Mouse (Mus musculus) liver, postnatal 0 days (tissue): ENCODE measurements around the gene Glp2r. TPM values are rescaled to one million over a fixed set of nuclear protein-coding genes. Genes with fewer than 3 reads are reported as not detected.

Source experiments
- ATAC-seq: fragments of 200-750 bp; cut with Nextera tagmentation; 2 replicates; pipeline ENCODE4 v1.8.0; 2017; ENCODE audit warnings: mild to moderate bottlenecking, moderate library complexity
- DNase-seq: peaks from one replicate; pipeline ENCODE4 v3.0.0-alpha.2; 2016
- H3K27ac ChIP-seq: fragments of 300-500 bp; sonication (generic); 2 replicates; pipeline ENCODE4 v1.5.1; 2014; ENCODE audit warnings: antibody characterized with exemption, moderate library complexity, mild to moderate bottlenecking, low read depth
- H3K27me3 ChIP-seq: fragments of 300-500 bp; sonication (generic); 2 replicates; pipeline ENCODE4 v1.6.1; 2014; ENCODE audit warnings: low read length, control low read depth, mixed read lengths; ENCODE audit not compliant: insufficient read depth
- H3K36me3 ChIP-seq: fragments of 300-500 bp; sonication (generic); replicated peaks from 2 replicates; pipeline ENCODE4 v1.6.1; 2014; ENCODE audit warnings: mild to moderate bottlenecking, control low read depth, low read length, moderate library complexity, mixed read lengths; ENCODE audit not compliant: insufficient read depth
- H3K4me1 ChIP-seq: fragments of 300-500 bp; sonication (generic); 2 replicates; pipeline ENCODE4 v1.6.1; 2014; ENCODE audit warnings: antibody characterized with exemption, mild to moderate bottlenecking, control low read depth; ENCODE audit not compliant: insufficient read depth
- H3K4me2 ChIP-seq: fragments of 300-500 bp; sonication (generic); 2 replicates; pipeline ENCODE4 v1.6.1; 2014; ENCODE audit warnings: low read depth, mild to moderate bottlenecking, low read length, moderate library complexity, mixed read lengths
- H3K4me3 ChIP-seq: fragments of 300-500 bp; sonication (generic); 2 replicates; pipeline ENCODE4 v1.5.1; 2014; ENCODE audit warnings: low read depth, low read length
- H3K9ac ChIP-seq: fragments of 300-500 bp; sonication (generic); replicated peaks from 2 replicates; pipeline ENCODE4 v1.6.1; 2014; ENCODE audit warnings: mild to moderate bottlenecking, moderate library complexity
- H3K9me3 ChIP-seq: fragments of 300-500 bp; sonication (generic); 2 replicates; pipeline ENCODE4 v1.6.1; 2016; ENCODE audit warnings: mild to moderate bottlenecking, control low read depth, low read length, mixed read lengths
- CTCF ChIP-seq: sonication (generic); IDR thresholded peaks from 2 replicates; pipeline ENCODE4 v1.5.1; 2016; ENCODE audit warnings: antibody characterized with exemption, low read depth
- EP300 ChIP-seq: IDR thresholded peaks from 2 replicates; pipeline ENCODE4 v1.6.1; 2016; ENCODE audit warnings: antibody characterized with exemption, low read depth, mild to moderate bottlenecking
- whole genome bisulfite sequencing: fragments of 180-500 bp; shearing (Covaris S2); extraction: QIAGEN DNeasy Blood & Tissue Kit; methylation state at CpG from one replicate; pipeline ENCODE4 v1.1.7; 2014; ENCODE audit not compliant: insufficient replicate concordance; 5-methylcytosine and 5-hydroxymethylcytosine counted together
- polyA plus RNA-seq: library from polyadenylated mRNA; unstranded; fragments of >200 nt; fragmentation: Nextera tagmentation; extraction: Ambion mirVana; gene quantifications from 2 replicates; pipeline ENCODE4 v1.2.1, GENCODE M21; 2015

Glp2r gene
- polyA plus RNA-seq, 1 experiment from 2014 or later = 0.02 TPM

GRCm38 (mm10) chr11:67653521-67654090 is 117.3 kb downstream of the Glp2r start:
- no peaks in the 10 kb centered on the region for H3K4me1 ChIP-seq
- H3K27me3 ChIP-seq = no peaks in the 10 kb centered on the region
- no peak overlapping the region for H3K4me3 ChIP-seq
- H3K9ac ChIP-seq = no peak overlapping the region
- H3K36me3 ChIP-seq = no peaks in the 10 kb centered on the region
- DNase-seq (no peak), ATAC-seq (no peak)
- H3K4me2 ChIP-seq = no peak overlapping the region
- TF ChIP-seq CTCF (no peak), EP300 (no peak)
- 74% methylated on average over 9 of the region's 9 CpGs for WGBS
- no peaks in the 10 kb centered on the region for H3K9me3 ChIP-seq
- H3K27ac ChIP-seq = no peak overlapping the region

- no peak overlapping the region for H3K9ac ChIP-seq
- no peak overlapping the region for H3K4me2 ChIP-seq
- no peak overlapping the region for H3K27ac ChIP-seq
- no peaks in the 10 kb centered on the region for H3K4me1 ChIP-seq
- TF ChIP-seq EP300 = no peak
- no peaks in the 10 kb centered on the region for H3K36me3 ChIP-seq
- 47% methylated on average over 6 of the region's 6 CpGs for WGBS
- H3K27me3 ChIP-seq = no peaks in the 10 kb centered on the region
- DNase-seq = no peak
- no peak for ATAC-seq
- H3K9me3 ChIP-seq = no peaks in the 10 kb centered on the region
- H3K4me3 ChIP-seq = no peak overlapping the region
Measured at GRCm38 (mm10) chr11:67652893-67653255, 118.1 kb downstream of the Glp2r start.

- no peaks in the 10 kb centered on the region for H3K9me3 ChIP-seq
- TF ChIP-seq CTCF (peak; percentile 60), EP300 (no peak)
- no peaks in the 10 kb centered on the region for H3K27me3 ChIP-seq
- H3K9ac ChIP-seq = no peak overlapping the region
- H3K4me2 ChIP-seq = no peak overlapping the region
- no peak for ATAC-seq
- H3K4me1 ChIP-seq = no peaks in the 10 kb centered on the region
- 22% methylated on average over 14 of the region's 14 CpGs for WGBS
- DNase-seq = no peak
- no peak overlapping the region for H3K27ac ChIP-seq
- H3K36me3 ChIP-seq = no peaks in the 10 kb centered on the region
- no peak overlapping the region for H3K4me3 ChIP-seq
Measured at GRCm38 (mm10) chr11:67652194-67652892, 118.6 kb downstream of the Glp2r start.

GRCm38 (mm10) chr11:67651731-67652130 is 119.2 kb downstream of the Glp2r start:
- H3K4me3 ChIP-seq = no peak overlapping the region
- DNase-seq = no peak
- 65% methylated on average over 6 of the region's 6 CpGs for WGBS
- H3K27ac ChIP-seq = no peak overlapping the region
- H3K27me3 ChIP-seq = no peaks in the 10 kb centered on the region
- TF ChIP-seq CTCF (no peak), EP300 (no peak)
- no peaks in the 10 kb centered on the region for H3K36me3 ChIP-seq
- no peak overlapping the region for H3K4me2 ChIP-seq
- no peak overlapping the region for H3K9ac ChIP-seq
- no peak for ATAC-seq
- H3K9me3 ChIP-seq = no peaks in the 10 kb centered on the region
- no peaks in the 10 kb centered on the region for H3K4me1 ChIP-seq

- no peak for TF ChIP-seq EP300
- peak; percentile 31; the same call in 1 of the 2 replicates for TF ChIP-seq CTCF
- H3K9me3 ChIP-seq = no peaks in the 10 kb centered on the region
- H3K36me3 ChIP-seq = no peaks in the 10 kb centered on the region
- H3K4me3 ChIP-seq = no peak overlapping the region
- no peaks in the 10 kb centered on the region for H3K27me3 ChIP-seq
- H3K9ac ChIP-seq = no peak overlapping the region
- 45% methylated on average over 10 of the region's 10 CpGs for WGBS
- DNase-seq = no peak
- H3K27ac ChIP-seq = no peak overlapping the region
- no peak overlapping the region for H3K4me2 ChIP-seq
- no peaks in the 10 kb centered on the region for H3K4me1 ChIP-seq
- no peak for ATAC-seq
Measured at GRCm38 (mm10) chr11:67649971-67650707, 120.8 kb downstream of the Glp2r start.

GRCm38 (mm10) chr11:67648651-67649407 is 122.1 kb downstream of the Glp2r start:
- H3K4me2 ChIP-seq = no peak overlapping the region

More at GRCm38 (mm10) chr11:67648651-67649407, 122.1 kb downstream of the Glp2r start:
- Histone ChIP-seq H3K36me3 (no peaks in the 10 kb centered on the region), H3K4me1 (no peaks in the 10 kb centered on the region), H3K27ac (no peak overlapping the region), H3K9me3 (no peaks in the 10 kb centered on the region), H3K4me3 (no peak overlapping the region), H3K9ac (no peak overlapping the region), H3K27me3 (no peaks in the 10 kb centered on the region)
- DNase-seq (no peak), ATAC-seq (no peak)
- TF ChIP-seq EP300 = no peak
- no peak for TF ChIP-seq CTCF
- WGBS = 71% methylated on average over 11 of the region's 11 CpGs
